Mouse (Mus musculus): ENCODE results near the gene Agap1.

Gene Agap1

DNA sequence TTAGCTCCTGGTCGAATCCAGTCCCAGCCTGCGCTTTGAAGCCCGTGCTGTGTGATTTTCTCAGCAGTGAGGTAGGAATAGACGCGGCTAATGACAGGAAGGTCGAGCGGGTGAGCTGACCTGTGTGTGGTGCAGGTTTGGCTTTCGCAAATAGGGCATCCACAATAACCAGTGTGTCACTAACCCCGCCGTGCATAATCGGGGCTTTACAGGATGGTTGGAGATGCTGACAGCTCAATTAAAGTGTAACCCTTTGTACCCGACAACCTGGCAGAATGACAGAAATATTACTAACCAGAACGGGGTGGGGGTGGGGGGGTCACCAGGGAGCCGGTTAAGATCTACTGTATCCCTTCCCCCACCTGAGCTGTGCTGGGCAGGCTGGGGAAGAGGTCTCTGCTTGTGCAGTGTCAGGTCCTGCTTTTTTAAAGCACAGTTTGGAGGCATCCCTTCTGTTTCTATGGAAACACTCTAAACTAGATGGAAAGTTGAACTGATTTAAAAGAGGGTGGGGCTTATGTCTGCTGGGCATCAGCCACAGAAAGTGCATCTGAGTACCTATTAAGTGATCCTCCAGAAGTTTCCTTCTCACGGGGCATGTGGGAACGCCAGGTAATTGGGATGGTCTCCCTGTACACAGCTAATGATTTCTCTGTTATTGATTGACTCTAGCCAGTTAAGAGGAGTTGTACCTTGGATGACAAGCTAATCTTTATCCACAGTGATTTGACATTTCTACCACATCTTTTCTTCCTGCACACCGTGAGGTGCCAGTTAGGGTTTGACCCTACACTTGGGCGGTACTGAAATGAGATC, 259.8 kb downstream of the Agap1 start:
- DNase-seq (ENCODE audit: low spot score), result no peak

DNA sequence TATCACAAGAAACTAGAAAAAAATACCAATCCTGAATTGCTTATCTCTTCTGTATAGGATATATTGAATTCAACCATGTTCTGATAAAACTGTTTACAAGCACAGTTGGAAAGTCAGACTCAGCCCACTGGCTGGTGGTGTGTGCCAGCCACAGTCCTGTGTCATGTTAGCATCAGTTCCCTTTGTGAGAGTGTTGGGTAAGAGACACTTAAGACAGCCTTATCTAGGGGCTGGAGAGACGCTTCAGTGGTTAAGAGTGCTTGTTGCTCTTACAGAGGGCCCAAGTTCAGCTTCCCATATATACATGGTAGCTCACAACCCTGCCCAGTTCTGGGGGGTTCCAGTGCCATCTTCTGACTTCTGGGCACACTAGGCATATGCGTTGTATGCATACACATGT, 261.6 kb downstream of the Agap1 start:
- no peak for DNase-seq (ENCODE audit: low spot score)

DNA sequence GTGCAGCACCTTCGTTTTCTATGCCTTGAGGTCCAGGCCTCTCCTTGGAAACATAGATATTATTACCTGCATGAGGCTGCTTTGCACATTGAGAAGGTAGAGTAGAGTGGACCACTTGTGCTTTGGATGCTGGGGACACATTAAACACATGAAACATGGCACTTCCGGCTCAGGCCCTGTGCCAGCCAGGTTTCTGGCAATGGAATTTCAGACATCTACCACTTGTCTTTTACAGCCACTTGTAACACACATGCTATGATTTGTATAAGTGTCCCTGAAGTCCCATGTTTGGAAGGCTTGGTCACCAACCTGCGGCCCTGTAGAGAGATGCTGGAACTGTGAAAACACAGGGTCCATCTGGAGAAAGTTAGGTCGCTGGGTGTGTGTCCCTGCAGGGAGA, 262.5 kb downstream of the Agap1 start:
- no peak for DNase-seq (ENCODE audit: low spot score)

DNA sequence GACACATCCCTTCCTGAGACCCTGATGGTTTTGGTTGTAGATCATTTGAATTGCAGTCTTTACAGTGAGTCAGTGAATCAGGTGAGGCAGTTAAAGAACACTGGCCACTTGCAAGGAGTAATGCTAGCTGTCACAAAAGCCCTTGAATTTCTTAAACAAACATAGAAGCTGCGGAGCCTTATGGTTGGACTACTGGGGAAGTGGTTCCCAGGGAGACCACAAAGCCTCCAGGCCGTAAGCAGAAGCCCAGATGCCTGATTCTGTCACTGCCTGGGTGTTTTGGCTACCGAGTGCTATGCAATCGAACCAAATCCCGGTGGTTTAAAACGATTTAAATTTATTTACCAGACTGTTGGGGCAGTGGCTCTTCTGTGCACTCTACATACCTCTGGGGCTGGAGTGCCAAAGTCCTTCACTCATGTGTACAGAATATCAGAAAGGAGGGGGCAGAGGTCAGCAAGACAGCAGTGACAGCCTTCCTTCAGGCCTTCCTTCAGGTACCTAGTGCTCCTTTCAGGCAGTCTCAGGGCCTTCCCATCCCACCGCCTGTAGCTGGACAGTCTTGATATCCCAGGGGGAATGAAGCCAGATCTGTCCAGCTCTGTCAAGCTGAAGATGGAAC, 264.3 kb downstream of the Agap1 start:
- no peak for DNase-seq (ENCODE audit: low spot score)

DNA sequence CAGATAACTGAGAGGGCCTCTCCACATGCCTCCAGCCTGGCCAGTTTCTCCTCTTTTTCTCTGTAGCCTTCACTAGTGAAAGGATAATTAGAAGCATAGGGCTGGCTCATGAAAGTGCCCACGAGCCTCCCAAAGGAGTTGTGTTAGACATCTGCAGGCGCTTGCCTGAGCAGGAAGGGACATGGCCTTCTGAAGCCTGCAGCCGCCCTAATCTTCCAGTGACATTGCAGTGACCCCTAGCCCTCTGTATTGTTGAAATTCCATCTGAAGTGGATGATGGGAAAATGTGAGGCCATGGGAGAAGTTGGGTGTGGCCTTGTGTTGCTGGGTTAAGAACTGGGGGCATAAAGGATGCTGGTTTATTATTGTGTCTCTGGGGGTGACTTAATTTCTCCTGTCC, 269.5 kb downstream of the Agap1 start:
- DNase-seq (ENCODE audit: low spot score), result no peak

DNA sequence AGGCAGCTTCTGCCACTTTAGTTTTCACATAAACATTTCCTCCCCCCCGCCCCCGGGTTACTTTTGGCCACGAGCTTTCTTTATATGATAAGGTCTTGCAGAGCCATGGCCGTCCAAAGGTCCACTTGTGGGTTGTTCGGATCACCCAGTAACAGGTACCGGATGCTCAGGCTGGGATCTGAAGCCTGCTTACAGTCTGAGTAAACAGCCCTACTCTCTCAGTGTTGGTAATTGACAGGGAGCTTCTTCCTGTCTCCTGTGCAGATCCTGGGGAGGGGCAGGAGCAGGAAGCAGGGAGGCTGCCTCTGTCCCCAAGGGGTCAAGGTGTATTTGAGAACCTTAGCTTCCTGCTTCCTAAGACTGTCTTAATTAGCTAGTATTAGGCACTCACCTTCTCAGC, 269.9 kb downstream of the Agap1 start:
- no peak for DNase-seq (ENCODE audit: low spot score)

DNA sequence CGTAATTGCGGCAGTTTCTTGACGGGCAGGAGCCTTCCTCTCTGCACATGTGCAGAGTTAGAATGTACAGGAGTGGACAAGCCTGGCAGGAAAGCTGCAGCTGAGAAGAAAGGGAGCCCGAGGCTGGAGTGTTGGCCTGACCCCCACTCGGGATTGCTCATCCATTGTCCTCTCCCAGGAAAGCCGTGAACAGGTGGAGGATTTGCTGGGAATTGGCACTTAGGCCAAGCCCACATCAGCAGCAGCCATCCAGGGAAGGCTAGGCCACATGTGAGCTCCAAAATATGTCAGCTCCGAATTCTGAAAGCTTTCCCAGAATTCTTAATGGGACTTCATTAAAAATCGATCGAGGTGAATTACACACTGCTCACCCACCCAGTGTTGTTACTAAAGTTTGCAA, 270.4 kb downstream of the Agap1 start:
- DNase-seq (ENCODE audit: low spot score), result no peak

DNA sequence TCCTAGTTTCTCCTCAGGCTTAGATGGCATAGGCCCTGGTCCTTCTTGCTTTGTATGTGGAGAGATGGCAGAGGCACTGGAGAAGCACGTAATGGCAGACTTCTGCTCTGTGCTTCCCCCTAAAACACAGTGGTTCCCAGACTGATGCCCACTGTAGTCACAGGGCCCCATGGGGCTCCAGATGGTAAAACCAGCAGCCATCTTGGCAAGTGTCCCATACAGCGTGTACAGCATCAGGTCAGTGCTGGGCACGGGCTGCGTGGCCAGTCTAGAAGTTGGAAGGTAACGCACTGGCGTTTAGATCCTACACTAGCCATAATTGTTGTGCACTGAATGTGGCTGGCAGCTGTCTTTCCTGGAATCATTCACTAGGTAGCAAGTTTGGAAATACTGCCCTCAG, 273.9 kb downstream of the Agap1 start:
- no peak for DNase-seq (ENCODE audit: low spot score)

DNA sequence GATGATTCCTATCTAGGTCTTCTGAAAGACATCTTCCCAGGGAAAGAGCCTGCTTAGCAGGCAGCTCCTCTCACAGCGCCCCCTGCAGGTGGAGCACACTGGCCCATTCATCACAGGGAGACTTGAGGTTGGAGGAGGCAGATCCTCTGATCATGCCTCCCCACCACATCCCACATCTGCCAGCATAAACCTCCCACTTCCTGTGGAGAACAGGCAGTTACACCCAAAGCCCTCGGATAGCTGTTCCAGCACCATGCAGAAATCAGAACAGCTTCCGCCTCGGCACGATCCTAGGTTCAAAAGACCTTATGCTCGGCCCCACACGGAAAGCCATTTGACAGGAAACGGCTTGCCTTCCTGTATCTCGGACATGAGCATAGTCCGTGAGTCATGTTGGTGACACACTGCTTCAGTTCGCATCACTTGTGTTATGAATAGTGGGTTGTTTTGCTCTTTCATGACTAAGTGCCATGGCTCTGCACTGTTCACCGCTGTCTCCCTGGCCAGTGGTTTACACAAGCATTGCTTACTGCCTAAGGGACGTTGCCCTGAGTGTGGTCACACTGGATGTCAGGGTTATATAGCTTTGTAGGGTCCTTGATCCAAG, 276.1 kb downstream of the Agap1 start:
- DNase-seq (ENCODE audit: low spot score), result peak; percentile 55

DNA sequence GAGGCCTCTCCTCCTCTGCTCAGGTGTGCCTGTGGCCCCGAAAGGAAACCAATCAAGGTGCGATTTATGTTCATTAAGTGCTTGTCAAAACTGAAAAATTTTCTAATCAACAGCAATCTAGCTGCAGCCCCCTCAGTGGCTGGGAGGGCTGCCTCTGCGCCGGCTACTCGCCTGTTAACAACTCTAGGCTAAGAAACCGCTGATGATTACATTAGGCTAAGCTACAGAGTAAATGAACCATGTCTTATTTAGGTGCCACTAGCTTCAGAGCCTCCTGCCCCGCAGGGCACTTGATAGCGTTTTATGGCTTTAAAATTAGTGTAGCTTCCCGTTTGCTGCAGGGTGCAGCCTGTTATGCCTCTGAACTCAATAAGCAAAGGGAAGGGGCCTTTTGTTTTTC, 279.8 kb downstream of the Agap1 start:
- no peak for DNase-seq (ENCODE audit: low spot score)

DNA sequence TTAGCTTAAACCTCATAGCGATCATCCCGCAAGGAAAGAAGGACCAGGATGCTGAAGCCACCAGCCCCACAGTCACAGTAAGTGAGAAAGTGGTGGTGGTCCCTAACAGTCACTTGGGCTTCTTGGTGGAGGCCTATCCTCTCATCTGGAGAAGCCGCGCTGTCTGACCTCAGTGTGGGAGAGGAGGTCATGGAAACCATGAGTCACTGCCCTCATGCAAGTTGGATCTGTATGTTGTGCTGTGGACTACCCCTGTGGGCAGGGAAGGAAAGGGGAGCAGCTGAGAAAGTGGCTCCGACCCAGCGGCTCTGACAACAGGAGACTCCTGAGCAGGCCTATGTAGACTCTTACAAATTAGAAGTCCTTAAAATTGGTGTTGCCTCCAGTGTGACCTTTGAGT, 280.5 kb downstream of the Agap1 start:
- DNase-seq (ENCODE audit: low spot score), result no peak

DNA sequence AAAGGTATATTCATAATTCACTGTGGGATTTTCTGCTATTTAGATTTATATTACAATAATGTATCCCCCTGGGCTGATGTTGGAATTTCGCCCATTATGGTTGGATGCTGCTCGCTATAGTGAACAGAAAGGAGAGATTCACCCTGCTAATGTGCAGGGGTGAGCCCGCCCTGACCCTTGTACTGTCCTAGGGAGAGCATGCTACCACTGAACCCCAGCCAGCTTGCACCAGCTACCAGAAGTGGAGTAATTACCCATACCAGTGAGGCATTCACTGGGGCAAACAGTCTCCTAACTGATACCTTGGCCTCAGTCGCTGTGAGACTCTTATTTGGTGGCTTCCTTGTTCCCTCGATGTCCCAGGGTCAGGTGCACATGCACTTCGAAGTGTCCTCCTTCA, 281.4 kb downstream of the Agap1 start:
- DNase-seq (ENCODE audit: low spot score), result no peak

DNA sequence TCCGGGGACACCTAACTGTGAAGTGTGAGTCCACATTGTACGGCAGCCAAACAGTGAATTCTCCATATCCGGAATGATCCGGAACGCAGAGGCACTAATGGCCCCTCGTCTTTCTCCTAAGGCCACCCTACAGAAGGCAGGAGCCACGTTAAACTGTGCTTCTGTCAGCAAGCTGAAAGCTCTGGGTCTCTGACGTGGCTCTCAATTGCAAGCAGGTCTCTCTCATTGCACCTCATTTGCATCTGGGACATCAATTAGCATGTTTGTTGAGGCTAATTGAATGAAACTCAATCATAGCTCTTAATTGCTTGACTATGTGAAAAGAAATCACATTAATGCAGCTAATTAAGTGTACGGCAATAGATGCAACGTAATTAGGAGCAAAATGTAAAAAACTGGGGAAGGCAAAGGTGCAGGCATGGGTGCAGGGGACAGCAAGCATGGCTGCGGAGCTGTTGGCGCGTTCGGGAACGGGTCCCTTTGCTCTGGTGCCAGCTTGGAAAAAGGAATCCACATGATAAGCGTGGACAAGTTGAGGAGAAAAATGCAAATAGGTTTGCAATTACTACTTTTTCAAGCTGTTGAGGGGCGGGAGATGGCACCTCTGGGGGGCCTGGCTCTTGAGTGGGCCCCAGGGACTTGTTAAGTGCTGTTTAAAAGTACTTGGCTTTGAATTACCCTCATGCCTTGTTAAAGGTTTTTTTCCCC, 284.6 kb downstream of the Agap1 start:
- no peak for DNase-seq (ENCODE audit: low spot score)

DNA sequence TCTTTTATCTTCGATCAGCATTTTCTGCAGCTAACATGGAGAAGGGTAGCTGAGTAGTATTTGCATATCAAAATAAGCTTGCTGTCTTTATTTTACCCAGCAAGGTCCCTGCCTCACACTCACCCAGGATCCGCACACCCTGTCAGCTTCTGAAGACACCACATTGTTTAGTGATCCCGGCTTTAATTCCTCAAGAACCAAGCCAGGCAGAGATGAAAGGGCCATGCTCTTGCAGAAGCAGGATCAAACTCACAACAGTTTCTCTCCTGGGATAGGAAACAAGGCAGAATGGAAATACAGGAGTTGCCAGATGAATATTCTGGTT, 285.1 kb downstream of the Agap1 start:
- no peak for DNase-seq (ENCODE audit: low spot score)

DNA sequence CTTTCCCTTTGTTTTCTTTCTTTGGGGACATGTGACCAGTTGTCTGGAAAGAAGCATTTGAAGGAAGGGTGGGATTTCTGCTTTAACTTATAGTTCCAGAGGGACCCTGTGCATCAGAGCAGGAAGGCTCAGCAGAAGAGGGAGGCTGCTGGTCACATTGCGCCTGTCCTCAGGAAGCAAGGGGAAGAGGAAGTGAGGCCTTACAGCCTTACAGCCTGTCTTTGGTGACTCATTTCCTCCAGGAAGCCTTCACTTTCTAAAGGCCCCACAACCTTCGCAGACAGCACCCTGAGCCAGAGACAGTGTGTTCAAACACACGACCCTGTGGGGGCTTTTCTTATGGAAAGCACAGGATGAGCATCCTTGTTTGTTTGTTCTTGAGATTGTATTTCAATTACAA, 287.8 kb downstream of the Agap1 start:
- DNase-seq (ENCODE audit: low spot score), result no peak

DNA sequence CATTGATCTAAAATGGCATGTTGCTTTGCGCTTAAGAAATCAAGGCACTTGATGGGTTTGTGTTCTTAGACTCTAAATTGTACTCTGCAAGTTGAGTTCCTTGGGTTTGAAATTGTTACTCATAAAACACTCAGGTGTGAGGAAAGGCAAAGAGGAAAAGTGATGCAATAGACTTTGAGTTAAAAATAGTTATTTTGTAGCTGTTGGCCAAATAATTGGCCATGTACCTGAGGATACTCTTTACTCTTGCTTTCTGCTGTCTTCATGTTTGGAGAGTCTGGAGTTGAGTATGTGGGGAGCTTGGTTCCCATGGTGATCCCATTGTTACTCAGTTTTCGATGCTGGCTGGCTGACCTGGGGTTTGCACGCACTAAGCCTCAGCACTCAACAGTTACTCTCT, 291.6 kb downstream of the Agap1 start:
- no peak for DNase-seq (ENCODE audit: low spot score)

DNA sequence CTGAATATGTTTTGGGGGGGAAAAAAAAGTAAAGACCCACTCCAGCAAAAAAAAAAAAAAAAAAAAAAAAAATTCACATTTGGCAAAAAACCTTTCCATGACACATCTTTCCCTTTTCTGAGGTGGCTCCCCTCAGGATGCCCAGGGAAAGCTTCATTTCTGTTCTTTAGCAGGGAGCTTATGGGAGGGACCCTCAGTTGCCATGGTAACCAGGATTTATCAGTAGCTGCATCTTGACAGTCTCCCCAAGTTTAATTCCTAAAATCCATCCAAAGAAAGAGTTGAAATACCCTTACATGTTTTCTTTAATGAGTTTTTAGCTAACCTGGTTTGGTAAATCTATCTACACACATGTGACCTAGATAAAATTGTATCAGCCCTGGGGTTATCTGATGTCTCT, 295.1 kb downstream of the Agap1 start:
- DNase-seq (ENCODE audit: low spot score), result no peak

DNA sequence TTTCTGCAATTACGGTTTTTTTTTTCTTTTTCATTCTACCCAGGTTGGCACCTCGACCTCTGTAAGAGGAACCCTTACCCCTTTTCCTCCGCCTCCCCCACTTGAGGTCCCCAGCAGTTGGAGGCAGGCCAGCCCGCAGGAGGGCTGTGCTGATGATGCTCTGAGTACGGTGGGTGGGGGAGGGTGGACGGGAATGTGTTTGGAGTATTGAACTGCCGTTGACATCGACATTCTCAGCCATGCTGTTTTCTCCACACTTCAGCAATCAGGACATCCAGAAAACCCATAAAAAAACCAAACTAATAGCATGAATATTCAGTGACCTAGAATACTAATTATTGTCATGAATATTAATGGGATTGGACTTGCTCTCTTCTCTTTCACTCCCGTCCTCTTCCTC, 295.9 kb downstream of the Agap1 start:
- DNase-seq (ENCODE audit: low spot score), result no peak

DNA sequence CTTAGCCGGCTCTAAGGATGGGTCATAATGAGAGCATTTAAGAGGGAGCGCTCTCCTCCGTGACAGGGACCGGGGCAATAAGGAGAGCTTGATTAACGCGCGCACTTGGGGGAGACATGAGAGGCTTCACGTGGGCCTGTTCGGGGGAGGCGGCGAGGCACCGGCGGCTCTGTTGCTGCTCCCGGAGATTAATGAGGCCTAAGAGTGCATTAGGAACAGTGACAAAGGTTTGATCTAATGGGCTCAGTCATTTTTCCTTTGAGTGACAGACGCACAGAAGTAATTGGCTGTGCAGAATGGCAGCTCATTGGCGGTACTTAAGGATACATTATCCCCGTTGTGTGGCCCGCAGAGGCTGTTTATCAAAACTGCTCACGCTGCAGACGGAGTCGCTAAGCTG, 296.3 kb downstream of the Agap1 start:
- DNase-seq (ENCODE audit: low spot score), result no peak

DNA sequence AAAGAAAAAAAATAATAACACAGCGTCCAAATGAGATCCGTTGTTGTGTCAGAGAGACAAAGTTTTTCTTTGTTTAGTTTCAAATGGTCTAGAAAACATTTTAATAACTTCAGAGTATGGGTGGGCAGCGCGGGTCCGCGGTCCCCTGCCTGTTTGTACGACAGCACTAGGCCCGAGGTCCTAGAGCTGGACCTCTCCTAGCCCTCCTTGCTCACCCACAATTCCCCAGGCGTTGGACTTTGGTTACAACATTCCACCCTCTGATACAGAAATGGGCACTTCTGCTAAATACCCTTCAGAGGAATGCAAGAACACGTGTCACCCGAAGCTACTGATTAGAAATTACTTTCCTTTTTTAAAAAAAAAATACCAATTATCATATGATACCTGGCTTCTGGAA, 296.7 kb downstream of the Agap1 start:
- DNase-seq (ENCODE audit: low spot score), result no peak

DNA sequence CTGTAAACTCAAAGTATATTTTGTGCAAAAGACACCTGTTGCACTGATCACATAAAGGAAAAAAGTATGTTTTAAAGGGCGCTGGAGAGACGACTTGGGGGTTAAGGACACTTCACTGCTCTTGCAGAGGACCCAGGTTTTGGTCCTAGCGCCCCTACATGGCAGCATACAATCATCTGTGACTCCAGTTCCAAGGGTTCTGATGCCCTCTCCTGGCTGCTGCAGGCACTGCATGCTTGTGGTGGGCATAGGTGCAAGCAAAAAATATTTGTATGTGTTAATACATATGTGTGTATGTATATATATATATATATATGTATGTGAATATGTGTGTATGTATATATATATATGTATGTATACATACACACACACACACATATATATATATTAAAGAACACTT, 298.1 kb downstream of the Agap1 start:
- no peak for DNase-seq (ENCODE audit: low spot score)

DNA sequence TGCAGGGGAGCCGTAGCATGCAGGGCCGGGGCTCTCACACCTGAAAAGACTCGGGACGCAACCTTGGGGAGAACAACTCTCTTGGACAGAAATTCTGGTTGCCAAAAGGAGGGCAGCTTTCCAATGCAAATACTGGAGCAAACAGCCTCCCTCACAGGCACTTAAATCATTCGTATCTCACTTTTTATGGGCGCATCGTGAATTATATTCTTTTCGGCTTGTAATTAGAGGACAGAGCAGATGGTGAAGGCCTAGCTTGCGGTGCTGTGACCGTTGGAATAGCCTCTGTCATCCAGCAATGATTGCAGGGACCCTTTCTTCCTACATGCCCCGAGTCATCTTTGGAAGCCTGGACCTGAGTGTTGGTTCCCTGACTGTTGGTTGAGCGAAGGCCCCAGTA, 300.8 kb downstream of the Agap1 start:
- DNase-seq (ENCODE audit: low spot score), result no peak

DNA sequence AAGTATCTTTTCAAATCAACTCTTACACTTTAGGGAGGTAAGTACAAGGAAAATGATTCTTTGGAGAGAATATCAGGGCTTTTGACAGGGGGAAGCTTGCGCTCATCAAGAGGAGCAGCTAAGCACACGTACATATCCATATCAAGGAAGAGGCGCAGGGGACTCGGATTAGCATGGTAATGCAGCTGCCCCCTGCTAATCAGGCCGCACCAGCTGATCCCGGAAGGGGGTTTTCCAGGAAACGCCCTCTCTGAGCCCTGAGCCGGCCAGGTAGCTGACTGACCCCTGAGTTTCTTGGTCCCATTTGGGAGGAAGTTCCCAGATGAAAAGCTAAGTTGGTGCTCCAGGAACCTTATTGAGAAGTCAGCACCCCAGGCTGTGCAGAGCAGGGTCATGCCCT, 301.8 kb downstream of the Agap1 start:
- no peak for DNase-seq (ENCODE audit: low spot score)

Data from testis, postnatal 10 days (tissue).